Mouse (Mus musculus) hindbrain, postnatal 0 days (tissue): ENCODE measurements at regions not wholly inside any gene's neighbourhood (a gene's known extent, or its start where the extent isn't known, plus 50 kb on each side); places are given as distances from the start of the nearest gene placed in this dataset.
A peak's percentile ranks its signal among the peaks of the same experiment; 100 is the strongest.

Experiments
- ATAC-seq: fragments of 200-750 bp; cut with Nextera tagmentation; 2 replicates; pipeline ENCODE4 v1.8.0; 2017; ENCODE audit warnings: mild to moderate bottlenecking, moderate TSS enrichment, moderate library complexity
- DNase-seq: peaks from one replicate; pipeline ENCODE4 v3.0.0-alpha.2; 2015; ENCODE audit warnings: low spot score
- H3K27ac ChIP-seq: fragments of 300-500 bp; sonication (generic); 2 replicates; pipeline ENCODE4 v1.5.1; 2014; ENCODE audit warnings: mild to moderate bottlenecking
- H3K27me3 ChIP-seq: fragments of 300-500 bp; sonication (generic); 2 replicates; pipeline ENCODE4 v1.6.1; 2014; ENCODE audit warnings: low read length, mixed read lengths; ENCODE audit not compliant: insufficient read depth
- H3K36me3 ChIP-seq: fragments of 300-500 bp; sonication (generic); 2 replicates; pipeline ENCODE4 v1.6.1; 2014; ENCODE audit warnings: low read length, mixed read lengths; ENCODE audit not compliant: insufficient read depth
- H3K4me1 ChIP-seq: fragments of 300-500 bp; sonication (generic); 2 replicates; pipeline ENCODE4 v1.6.1; 2014; ENCODE audit warnings: antibody characterized with exemption, low read length, mixed read lengths; ENCODE audit not compliant: insufficient read depth
- H3K4me2 ChIP-seq: fragments of 300-500 bp; sonication (generic); 2 replicates; pipeline ENCODE4 v1.6.1; 2014; ENCODE audit warnings: low read depth, mild to moderate bottlenecking, low read length, moderate library complexity, mixed read lengths
- H3K4me3 ChIP-seq: fragments of 300-500 bp; sonication (generic); 2 replicates; pipeline ENCODE4 v1.5.1; 2014; ENCODE audit warnings: low read length
- H3K9ac ChIP-seq: fragments of 300-500 bp; sonication (generic); replicated peaks from 2 replicates; pipeline ENCODE4 v1.6.1; 2014; ENCODE audit warnings: mild to moderate bottlenecking, low read length, moderate library complexity, mixed read lengths
- H3K9me3 ChIP-seq: fragments of 300-500 bp; sonication (generic); 2 replicates; pipeline ENCODE4 v1.6.1; 2016; ENCODE audit warnings: low read length, mixed read lengths
- CTCF ChIP-seq: IDR thresholded peaks from 2 replicates; pipeline ENCODE4 v1.5.1; 2016; ENCODE audit warnings: antibody characterized with exemption, control low read depth, low read depth
- WGBS: fragments of 180-500 bp; shearing (Covaris S2); extraction: QIAGEN DNeasy Blood & Tissue Kit; methylation state at CpG from one replicate; pipeline ENCODE4 v1.1.7; 2014; 5-methylcytosine and 5-hydroxymethylcytosine counted together

DNA sequence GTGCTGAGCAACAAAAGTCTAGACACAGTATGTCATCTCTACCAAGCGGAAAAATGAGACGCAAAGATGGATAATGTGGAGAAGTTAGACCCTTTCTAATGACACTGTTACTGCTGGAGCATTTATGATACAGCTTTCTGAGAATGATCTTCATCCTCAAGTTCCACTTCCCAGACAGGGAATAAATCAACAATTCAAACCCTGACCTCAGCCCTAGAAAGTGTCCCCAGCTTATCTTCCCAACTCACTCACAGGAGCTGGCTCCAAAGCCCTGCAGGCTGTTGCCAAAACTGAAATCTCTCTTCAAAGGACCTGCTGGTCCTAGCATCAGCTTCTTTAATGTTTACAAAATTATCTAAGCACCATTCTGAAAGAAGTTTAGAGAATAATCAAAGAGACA lies 85.9 kb upstream of the Lmcd1 start:
- DNase-seq, result no peak
- ATAC-seq, result no peak
- Histone ChIP-seq H3K27me3 (no peaks in the 10 kb centered on the region), H3K4me1 (no peaks in the 10 kb centered on the region), H3K36me3 (no peaks in the 10 kb centered on the region), H3K9me3 (no peaks in the 10 kb centered on the region), H3K9ac (no peak overlapping the region), H3K4me2 (no peak overlapping the region), H3K4me3 (no peak overlapping the region), H3K27ac (no peak overlapping the region)
- 94% methylated on average over 2 of the region's 2 CpGs for WGBS
- TF ChIP-seq CTCF, result no peak

- no peak overlapping the region for H3K4me2 ChIP-seq
- WGBS, result 41% methylated on average over 6 of the region's 6 CpGs
- TF ChIP-seq CTCF, result peak; percentile 93
- no peaks in the 10 kb centered on the region for H3K9me3 ChIP-seq
- no peak overlapping the region for H3K9ac ChIP-seq
- DNase-seq, result peak; percentile 88
- no peaks in the 10 kb centered on the region for H3K27me3 ChIP-seq
- H3K4me1 ChIP-seq, result no peaks in the 10 kb centered on the region
- no peaks in the 10 kb centered on the region for H3K36me3 ChIP-seq
- peak; percentile 45; the same call in 1 of the 2 replicates for ATAC-seq
- no peak overlapping the region for H3K4me3 ChIP-seq
- no peak overlapping the region for H3K27ac ChIP-seq
Observed at GRCm38 (mm10) chr6:112191032-112191431, 82.5 kb upstream of the Lmcd1 start.

DNA sequence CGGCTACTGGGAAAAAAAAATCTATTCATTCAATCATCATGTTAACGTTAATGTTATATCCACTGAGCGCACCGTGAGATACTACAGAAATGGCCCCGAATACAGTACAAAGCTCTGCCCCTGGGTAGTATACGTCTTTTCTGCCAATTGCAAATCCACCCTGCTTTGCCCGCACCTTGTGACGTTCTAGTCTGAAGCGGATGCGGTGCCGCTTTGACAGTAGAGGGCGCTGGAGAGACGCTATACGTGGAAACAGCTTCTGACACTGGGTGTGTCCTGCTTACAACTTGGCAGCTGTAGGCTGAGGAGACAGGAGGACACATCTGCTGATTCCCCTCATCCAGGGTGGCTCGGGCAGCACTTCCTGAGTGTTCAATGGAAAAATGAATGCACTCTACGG lies 76.1 kb upstream of the Lmcd1 start:
- H3K27ac ChIP-seq, result no peak overlapping the region
- ATAC-seq (peak; percentile 85), DNase-seq (peak; percentile 95)
- H3K27me3 ChIP-seq, result no peaks in the 10 kb centered on the region
- no peaks in the 10 kb centered on the region for H3K36me3 ChIP-seq
- WGBS, result 9% methylated on average over 16 of the region's 16 CpGs
- H3K4me1 ChIP-seq, result no peaks in the 10 kb centered on the region
- peak overlapping the region; percentile 6; the same call in 1 of the 2 replicates for H3K4me3 ChIP-seq
- H3K9ac ChIP-seq, result no peak overlapping the region
- no peaks in the 10 kb centered on the region for H3K9me3 ChIP-seq
- peak; percentile 91 for TF ChIP-seq CTCF
- peak overlapping the region; percentile 52 for H3K4me2 ChIP-seq

GRCm38 (mm10) chr6:112199241-112199640 lies 74.3 kb upstream of the Lmcd1 start:
- Histone ChIP-seq H3K27ac (no peak overlapping the region), H3K36me3 (no peaks in the 10 kb centered on the region), H3K4me3 (no peak overlapping the region), H3K9ac (no peak overlapping the region), H3K4me2 (no peak overlapping the region), H3K9me3 (no peaks in the 10 kb centered on the region), H3K27me3 (no peaks in the 10 kb centered on the region), H3K4me1 (no peaks in the 10 kb centered on the region)
- DNase-seq (no peak), ATAC-seq (no peak)
- 49% methylated on average over 4 of the region's 4 CpGs for WGBS
- no peak for TF ChIP-seq CTCF

DNA sequence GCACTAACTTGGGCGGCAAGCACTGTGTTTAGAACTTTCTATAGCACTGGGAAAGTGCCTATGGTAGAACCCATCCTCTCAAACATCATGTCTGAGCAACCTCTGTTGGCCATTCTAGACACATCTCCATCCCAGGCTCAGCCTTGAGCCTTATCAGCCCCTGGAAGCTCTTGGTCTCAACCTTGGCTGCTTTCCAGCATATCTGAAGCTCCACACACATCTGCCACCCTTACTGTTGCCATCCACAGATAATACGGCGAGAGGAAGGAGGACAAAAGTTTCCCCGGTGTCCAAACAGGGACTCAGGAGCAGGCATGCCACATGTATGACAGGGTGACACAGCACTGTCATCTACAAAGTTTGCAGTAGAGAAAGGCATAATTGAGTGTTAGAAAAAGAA lies 71.4 kb upstream of the Lmcd1 start:
- Histone ChIP-seq H3K4me2 (no peak overlapping the region), H3K4me3 (no peak overlapping the region), H3K27ac (no peak overlapping the region), H3K36me3 (no peaks in the 10 kb centered on the region), H3K4me1 (no peaks in the 10 kb centered on the region), H3K9me3 (no peaks in the 10 kb centered on the region), H3K27me3 (no peaks in the 10 kb centered on the region), H3K9ac (no peak overlapping the region)
- TF ChIP-seq CTCF, result no peak
- WGBS, result 83% methylated on average over 4 of the region's 4 CpGs
- no peak for DNase-seq
- ATAC-seq, result no peak

DNA sequence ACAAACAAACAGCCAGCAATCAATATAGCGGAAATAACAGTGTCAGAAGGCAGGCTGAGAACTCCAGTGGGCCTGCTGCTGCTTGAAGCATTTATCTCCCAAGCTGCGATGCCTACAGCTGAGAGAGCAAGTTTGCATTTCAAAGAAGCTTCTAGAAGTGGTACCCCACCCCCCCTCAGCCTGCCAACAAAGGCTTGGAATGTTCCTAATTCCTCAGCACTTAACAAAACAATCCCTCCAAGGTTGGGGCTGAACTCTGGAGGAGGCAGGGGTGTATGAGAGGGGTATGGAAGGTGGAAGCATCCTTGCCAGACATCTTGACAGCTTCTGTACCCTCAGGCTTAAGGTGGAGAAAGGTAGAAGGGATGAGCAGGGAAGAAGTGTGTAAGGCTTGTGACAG lies 70.2 kb upstream of the Lmcd1 start:
- H3K27me3 ChIP-seq, result no peaks in the 10 kb centered on the region
- no peak for TF ChIP-seq CTCF
- no peaks in the 10 kb centered on the region for H3K4me1 ChIP-seq
- no peak overlapping the region for H3K27ac ChIP-seq
- no peak overlapping the region for H3K9ac ChIP-seq
- DNase-seq, result no peak
- no peaks in the 10 kb centered on the region for H3K36me3 ChIP-seq
- 13% methylated on average over 2 of the region's 2 CpGs for WGBS
- no peak overlapping the region for H3K4me3 ChIP-seq
- H3K4me2 ChIP-seq, result no peak overlapping the region
- H3K9me3 ChIP-seq, result no peaks in the 10 kb centered on the region
- ATAC-seq, result no peak

GRCm38 (mm10) chr6:112204956-112205355 lies 68.6 kb upstream of the Lmcd1 start:
- H3K36me3 ChIP-seq, result no peaks in the 10 kb centered on the region
- WGBS, result 71% methylated on average over 2 of the region's 2 CpGs
- no peaks in the 10 kb centered on the region for H3K4me1 ChIP-seq
- no peaks in the 10 kb centered on the region for H3K9me3 ChIP-seq
- no peaks in the 10 kb centered on the region for H3K27me3 ChIP-seq
- no peak overlapping the region for H3K4me3 ChIP-seq
- DNase-seq (no peak), ATAC-seq (no peak)
- no peak overlapping the region for H3K4me2 ChIP-seq
- no peak overlapping the region for H3K9ac ChIP-seq
- H3K27ac ChIP-seq, result no peak overlapping the region
- no peak for TF ChIP-seq CTCF
